Mouse (Mus musculus) cerebellum, postnatal 25 days (tissue): ENCODE results near the gene 1810009J06Rik.
"Not testable (repeated sequence)": the region's sequence is repeated elsewhere in the genome, so short reads cannot be mapped to it uniquely, and the experiment has no call there.

Experiments
- DNase-seq, 2 experiments: peaks; one replicate each; pipeline ENCODE4 v3.0.0; 2021; ENCODE audit warnings: mixed read lengths in 2 of 2

1810009J06Rik gene

DNA sequence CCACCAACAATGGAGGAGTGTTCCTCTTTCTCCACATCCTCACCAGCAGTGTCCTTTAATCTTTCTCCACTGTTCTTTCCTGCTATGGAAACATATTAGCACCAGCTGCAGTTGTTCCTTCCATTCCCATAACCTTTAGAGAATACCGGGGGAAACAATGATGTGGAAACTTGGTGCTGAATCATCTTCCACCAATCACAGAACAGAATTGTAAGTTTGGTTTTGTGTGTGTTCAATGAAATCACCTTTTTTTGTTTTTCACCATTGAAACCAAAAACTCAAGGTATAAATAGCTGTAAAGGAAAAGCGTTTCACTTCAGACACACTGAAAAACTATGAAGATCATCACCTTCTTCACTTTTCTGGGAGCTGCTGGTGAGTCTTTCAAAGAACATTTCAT is at the start of gene 1810009J06Rik:
1810009J06Rik (plus strand) TSS at position 301 of the 400 bp plus-strand sequence.
- not testable (repeated sequence) for DNase-seq

DNA sequence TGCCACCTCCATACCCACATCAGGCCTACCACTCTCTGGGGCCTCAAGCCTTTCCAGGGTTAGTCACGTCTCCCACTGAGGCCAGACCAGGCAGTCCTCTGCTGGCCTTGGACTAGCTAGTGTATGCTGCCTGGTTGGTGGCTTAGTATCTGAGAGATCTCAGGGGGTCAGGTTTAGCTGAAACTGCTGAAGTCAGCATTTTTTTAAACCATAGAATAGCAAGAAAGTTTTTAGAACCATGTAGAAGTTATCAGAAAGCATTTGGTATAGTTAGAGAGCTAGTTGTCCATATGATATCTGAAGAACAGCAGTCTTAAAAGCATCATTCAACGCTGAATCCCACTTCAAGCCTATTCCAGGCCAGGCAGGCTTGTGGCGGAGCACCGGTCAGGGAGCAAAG is 44.6 kb upstream of the 1810009J06Rik start:
- no peak for DNase-seq

DNA sequence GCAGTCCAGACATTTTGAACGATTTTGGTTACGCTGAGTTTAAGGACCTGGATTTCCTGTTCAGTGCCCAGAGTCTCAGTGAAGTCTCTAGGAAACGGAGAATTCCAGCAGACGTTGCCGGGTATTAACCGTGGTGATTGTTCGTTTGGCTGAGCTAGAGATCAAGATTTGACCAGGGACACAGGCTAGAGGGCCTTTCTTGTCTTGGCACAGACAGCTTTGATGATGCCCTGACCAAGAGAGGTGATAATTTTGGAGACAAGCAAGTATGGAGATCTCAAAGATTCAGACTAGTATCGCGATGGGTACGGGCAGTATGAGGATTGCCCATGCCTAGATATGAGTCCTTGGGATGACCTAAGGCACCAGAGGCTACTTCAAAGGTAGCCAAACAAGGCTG is 24.1 kb upstream of the 1810009J06Rik start, which contains the start of gene 1700074P13Rik:
1700074P13Rik (minus strand) TSS at position 101 of the 400 bp plus-strand sequence.
- no peak for DNase-seq

DNA sequence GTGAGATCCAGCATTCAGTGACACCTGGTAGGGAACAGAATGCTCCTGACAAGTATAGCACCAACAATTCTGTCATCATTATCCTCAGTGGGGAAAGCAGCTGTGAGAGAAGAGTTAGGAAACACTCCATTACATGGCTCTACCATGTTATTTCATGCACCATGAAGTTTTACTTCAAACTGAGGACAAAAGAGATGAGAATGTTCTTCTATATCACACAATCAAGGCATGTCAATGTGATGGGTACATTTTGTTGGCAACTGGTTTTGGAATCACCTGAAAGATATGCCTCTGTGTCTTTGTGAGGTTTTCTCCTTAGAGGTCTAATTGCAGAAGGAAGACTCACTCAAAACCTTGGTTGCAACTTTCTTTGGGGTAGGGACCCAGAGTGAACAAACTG is 12.8 kb upstream of the 1810009J06Rik start, which contains the start of gene Gm4744:
Gm4744 (minus strand) TSS at position 101 of the 400 bp plus-strand sequence.
- DNase-seq = no peak

DNA sequence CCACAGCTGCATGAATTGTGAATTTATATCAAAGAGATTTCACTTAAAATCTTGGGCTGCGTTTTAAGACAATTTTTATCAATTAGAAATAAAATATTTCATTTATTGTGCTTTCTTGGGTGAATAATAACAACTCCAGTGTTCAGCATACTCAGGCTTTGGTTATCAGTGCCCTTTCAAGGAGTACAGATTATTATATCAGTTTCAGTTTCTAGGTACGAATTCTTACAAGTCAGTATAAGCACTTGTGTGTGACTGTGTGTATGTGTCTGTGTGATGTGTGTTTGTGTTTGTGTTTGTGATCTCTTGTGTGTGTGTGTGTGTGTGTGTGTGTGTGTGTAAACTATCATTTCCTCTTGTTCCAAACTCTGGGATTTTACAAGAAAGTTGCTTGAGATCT is 10.8 kb upstream of the 1810009J06Rik start:
- no peak for DNase-seq

DNA sequence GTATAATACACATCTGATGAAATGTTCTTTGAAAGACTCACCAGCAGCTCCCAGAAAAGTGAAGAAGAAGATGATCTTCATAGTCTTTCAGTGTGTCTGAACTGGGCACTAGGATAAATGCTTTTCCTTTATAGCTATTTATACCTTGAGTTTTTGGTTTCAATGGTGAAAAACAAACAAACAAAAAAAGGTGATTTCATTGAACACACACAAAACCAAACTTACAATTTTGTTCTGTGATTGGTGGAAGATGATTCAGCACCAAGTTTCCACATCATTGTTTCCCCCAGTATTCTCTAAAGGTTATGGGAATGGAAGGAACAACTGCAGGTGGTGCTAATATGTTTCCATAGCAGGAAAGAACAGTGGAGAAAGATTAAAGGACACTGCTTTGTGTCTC is 34.8 kb downstream of the 1810009J06Rik start, which contains the start of gene Gm2663:
Gm2663 (minus strand) TSS at position 101 of the 400 bp plus-strand sequence.
- not testable (repeated sequence) for DNase-seq

DNA sequence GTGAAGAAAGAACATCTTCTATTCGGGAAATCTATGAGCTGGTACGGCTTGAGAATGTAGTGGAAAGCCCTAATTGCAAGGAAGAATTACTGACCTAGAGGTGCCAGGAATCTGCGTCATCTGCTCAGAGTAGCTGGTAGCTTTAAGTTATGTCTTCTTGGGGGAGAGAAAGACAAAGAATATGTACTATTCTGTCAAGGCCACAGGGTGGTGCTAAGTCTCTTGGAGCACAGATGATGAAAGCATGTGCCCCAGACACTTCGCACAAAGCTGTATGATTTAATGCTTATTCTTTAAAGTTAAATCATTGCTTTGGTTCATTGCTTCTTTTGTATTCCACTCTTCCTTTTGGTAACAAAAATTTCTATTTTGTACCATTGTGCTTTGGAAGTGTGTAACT is 50.5 kb downstream of the 1810009J06Rik start:
- no peak for DNase-seq
